Mouse (Mus musculus) kidney, embryonic 15.5 days (tissue): Measurements from ENCODE around the gene Babam2. TPM values are rescaled to one million over a fixed set of nuclear protein-coding genes. Genes with fewer than 3 reads are reported as not detected.

Experiments
- ATAC-seq: fragments of 200-750 bp; cut with Nextera tagmentation; replicated peaks from 2 replicates; pipeline ENCODE4 v1.8.0; 2017; ENCODE audit warnings: moderate TSS enrichment; ENCODE audit not compliant: low FRiP score
- H3K27ac ChIP-seq: fragments of 300-500 bp; sonication (generic); 2 replicates; pipeline ENCODE4 v1.5.1; 2015; ENCODE audit warnings: mild to moderate bottlenecking, inconsistent platforms
- H3K27me3 ChIP-seq: fragments of 300-500 bp; sonication (generic); 2 replicates; pipeline ENCODE4 v1.6.1; 2015; ENCODE audit warnings: inconsistent platforms
- H3K36me3 ChIP-seq: fragments of 300-500 bp; sonication (generic); 2 replicates; pipeline ENCODE4 v1.6.1; 2015; ENCODE audit warnings: inconsistent platforms
- H3K4me1 ChIP-seq: fragments of 300-500 bp; sonication (generic); 2 replicates; pipeline ENCODE4 v1.6.1; 2015; ENCODE audit warnings: inconsistent platforms
- H3K4me2 ChIP-seq: fragments of 300-500 bp; sonication (generic); 2 replicates; pipeline ENCODE4 v1.6.1; 2015; ENCODE audit warnings: moderate library complexity, mild to moderate bottlenecking, inconsistent platforms
- H3K4me3 ChIP-seq: fragments of 300-500 bp; sonication (generic); replicated peaks from 2 replicates; pipeline ENCODE4 v1.5.1; 2015; ENCODE audit warnings: mild to moderate bottlenecking, inconsistent platforms
- H3K9ac ChIP-seq: fragments of 300-500 bp; sonication (generic); 2 replicates; pipeline ENCODE4 v1.6.1; 2015; ENCODE audit warnings: mild to moderate bottlenecking, inconsistent platforms
- H3K9me3 ChIP-seq: fragments of 300-500 bp; sonication (generic); replicated peaks from 2 replicates; pipeline ENCODE4 v1.6.1; 2016; ENCODE audit warnings: inconsistent platforms
- WGBS: fragments of 180-500 bp; shearing (Covaris S2); methylation state at CpG from one replicate; pipeline ENCODE4 v1.1.7; 2015; ENCODE audit warnings: mixed read lengths; 5-methylcytosine and 5-hydroxymethylcytosine counted together
- polyA plus RNA-seq: library from polyadenylated mRNA; unstranded; fragments of >200 nt; fragmentation: Nextera tagmentation; extraction: Ambion mirVana; gene quantifications from 2 replicates; pipeline ENCODE4 v1.2.1, GENCODE M21; 2015

The Babam2 gene
- polyA plus RNA-seq, 1 experiment from 2014 or later = 83.2 TPM

GRCm38 (mm10) chr5:31905808-31906207, 208.3 kb downstream of the Babam2 start:
- no peaks in the 10 kb centered on the region for H3K27me3 ChIP-seq
- H3K9me3 ChIP-seq = no peaks in the 10 kb centered on the region
- WGBS = 77% methylated on average over 7 of the region's 7 CpGs
- ATAC-seq = no peak
- no peak overlapping the region for H3K9ac ChIP-seq
- no peak overlapping the region for H3K27ac ChIP-seq
- H3K4me3 ChIP-seq = no peak overlapping the region
- H3K4me1 ChIP-seq = 0 out of 2 replicates have a peak, but pooled peaks cover 8% of the 10 kb centered on the region
- no peaks in the 10 kb centered on the region for H3K36me3 ChIP-seq
- no peak overlapping the region for H3K4me2 ChIP-seq

GRCm38 (mm10) chr5:31906286-31906951, 208.9 kb downstream of the Babam2 start:
- H3K36me3 ChIP-seq = no peaks in the 10 kb centered on the region
- H3K4me3 ChIP-seq = no peak overlapping the region
- 73% methylated on average over 7 of the region's 7 CpGs for WGBS
- no peak overlapping the region for H3K27ac ChIP-seq
- H3K4me1 ChIP-seq = 0 out of 2 replicates have a peak, but pooled peaks cover 8% of the 10 kb centered on the region
- no peaks in the 10 kb centered on the region for H3K9me3 ChIP-seq
- no peaks in the 10 kb centered on the region for H3K27me3 ChIP-seq
- no peak overlapping the region for H3K9ac ChIP-seq
- H3K4me2 ChIP-seq = no peak overlapping the region
- no peak for ATAC-seq

GRCm38 (mm10) chr5:31907959-31908358, 210.5 kb downstream of the Babam2 start:
- H3K36me3 ChIP-seq = no peaks in the 10 kb centered on the region
- no peak overlapping the region for H3K4me2 ChIP-seq
- H3K4me1 ChIP-seq = 0 out of 2 replicates have a peak, but pooled peaks cover 6% of the 10 kb centered on the region
- H3K27ac ChIP-seq = no peak overlapping the region
- H3K9me3 ChIP-seq = no peaks in the 10 kb centered on the region
- H3K27me3 ChIP-seq = no peaks in the 10 kb centered on the region
- 87% methylated on average over 2 of the region's 2 CpGs for WGBS
- ATAC-seq = no peak
- H3K4me3 ChIP-seq = no peak overlapping the region
- H3K9ac ChIP-seq = no peak overlapping the region

- Histone ChIP-seq H3K4me2 (no peak overlapping the region), H3K4me1 (0 out of 2 replicates have a peak, but pooled peaks cover 6% of the 10 kb centered on the region), H3K36me3 (no peaks in the 10 kb centered on the region), H3K27ac (no peak overlapping the region), H3K9me3 (no peaks in the 10 kb centered on the region), H3K4me3 (no peak overlapping the region), H3K27me3 (no peaks in the 10 kb centered on the region), H3K9ac (no peak overlapping the region)
- ATAC-seq = no peak
- WGBS = 89% methylated on average over 2 of the region's 2 CpGs
Measured at GRCm38 (mm10) chr5:31908818-31909217, 211.3 kb downstream of the Babam2 start.

GRCm38 (mm10) chr5:31916241-31916640, 218.8 kb downstream of the Babam2 start:
- WGBS = 59% methylated on average over 7 of the region's 7 CpGs
- ATAC-seq = no peak
- Histone ChIP-seq H3K36me3 (no peaks in the 10 kb centered on the region), H3K9me3 (no peaks in the 10 kb centered on the region), H3K27me3 (no peaks in the 10 kb centered on the region), H3K9ac (no peak overlapping the region), H3K4me1 (peaks cover 15% of the 10 kb centered on the region), H3K4me3 (no peak overlapping the region), H3K27ac (no peak overlapping the region), H3K4me2 (no peak overlapping the region)

GRCm38 (mm10) chr5:31918566-31918965, 221.1 kb downstream of the Babam2 start:
- Histone ChIP-seq H3K4me1 (peaks cover 15% of the 10 kb centered on the region), H3K27me3 (no peaks in the 10 kb centered on the region), H3K4me2 (no peak overlapping the region), H3K36me3 (no peaks in the 10 kb centered on the region), H3K27ac (no peak overlapping the region), H3K9me3 (no peaks in the 10 kb centered on the region), H3K4me3 (no peak overlapping the region), H3K9ac (no peak overlapping the region)
- WGBS = 75% methylated on average over 4 of the region's 4 CpGs
- no peak for ATAC-seq

GRCm38 (mm10) chr5:31920129-31920528, 222.6 kb downstream of the Babam2 start:
- no peak for ATAC-seq
- Histone ChIP-seq H3K36me3 (no peaks in the 10 kb centered on the region), H3K4me1 (peaks cover 15% of the 10 kb centered on the region), H3K9me3 (no peaks in the 10 kb centered on the region), H3K4me2 (no peak overlapping the region), H3K27ac (no peak overlapping the region), H3K27me3 (no peaks in the 10 kb centered on the region), H3K9ac (no peak overlapping the region), H3K4me3 (no peak overlapping the region)

GRCm38 (mm10) chr5:31920890-31921289, 223.4 kb downstream of the Babam2 start:
- Histone ChIP-seq H3K9me3 (no peaks in the 10 kb centered on the region), H3K27ac (no peak overlapping the region), H3K9ac (no peak overlapping the region), H3K4me2 (no peak overlapping the region), H3K4me3 (no peak overlapping the region), H3K27me3 (no peaks in the 10 kb centered on the region), H3K4me1 (peaks cover 9% of the 10 kb centered on the region), H3K36me3 (no peaks in the 10 kb centered on the region)
- WGBS = 78% methylated on average over 1 of the region's 1 CpGs
- ATAC-seq = no peak

GRCm38 (mm10) chr5:31924075-31924474, 226.6 kb downstream of the Babam2 start:
- no peak for ATAC-seq
- Histone ChIP-seq H3K4me1 (no peaks in the 10 kb centered on the region), H3K4me2 (no peak overlapping the region), H3K9ac (no peak overlapping the region), H3K36me3 (no peaks in the 10 kb centered on the region), H3K4me3 (no peak overlapping the region), H3K27ac (no peak overlapping the region), H3K9me3 (no peaks in the 10 kb centered on the region), H3K27me3 (no peaks in the 10 kb centered on the region)

- no peak overlapping the region for H3K27ac ChIP-seq
- WGBS = 85% methylated on average over 1 of the region's 1 CpGs
- H3K36me3 ChIP-seq = no peaks in the 10 kb centered on the region
- H3K4me1 ChIP-seq = 0 out of 2 replicates have a peak, but pooled peaks cover 10% of the 10 kb centered on the region
- H3K4me3 ChIP-seq = no peak overlapping the region
- ATAC-seq = no peak
- no peak overlapping the region for H3K9ac ChIP-seq
- H3K4me2 ChIP-seq = no peak overlapping the region
- no peaks in the 10 kb centered on the region for H3K27me3 ChIP-seq
- no peaks in the 10 kb centered on the region for H3K9me3 ChIP-seq
Measured at GRCm38 (mm10) chr5:31926551-31926950, 229.1 kb downstream of the Babam2 start.

- H3K36me3 ChIP-seq = no peaks in the 10 kb centered on the region
- H3K4me1 ChIP-seq = 0 out of 2 replicates have a peak, but pooled peaks cover 10% of the 10 kb centered on the region
- 80% methylated on average over 7 of the region's 7 CpGs for WGBS
- no peak overlapping the region for H3K27ac ChIP-seq
- H3K9ac ChIP-seq = no peak overlapping the region
- ATAC-seq = no peak
- no peak overlapping the region for H3K4me3 ChIP-seq
- H3K4me2 ChIP-seq = no peak overlapping the region
- no peaks in the 10 kb centered on the region for H3K9me3 ChIP-seq
- no peaks in the 10 kb centered on the region for H3K27me3 ChIP-seq
Measured at GRCm38 (mm10) chr5:31929007-31929406, 231.5 kb downstream of the Babam2 start.

- Histone ChIP-seq H3K4me3 (no peak overlapping the region), H3K9ac (no peak overlapping the region), H3K9me3 (no peaks in the 10 kb centered on the region), H3K4me2 (no peak overlapping the region), H3K36me3 (no peaks in the 10 kb centered on the region), H3K4me1 (0 out of 2 replicates have a peak, but pooled peaks cover 10% of the 10 kb centered on the region), H3K27me3 (no peaks in the 10 kb centered on the region), H3K27ac (no peak overlapping the region)
- no peak for ATAC-seq
- 74% methylated on average over 8 of the region's 8 CpGs for WGBS
Measured at GRCm38 (mm10) chr5:31931127-31931625, 233.7 kb downstream of the Babam2 start.

- Histone ChIP-seq H3K9me3 (no peaks in the 10 kb centered on the region), H3K9ac (no peak overlapping the region), H3K27ac (no peak overlapping the region), H3K4me2 (no peak overlapping the region), H3K4me3 (no peak overlapping the region), H3K4me1 (0 out of 2 replicates have a peak, but pooled peaks cover 12% of the 10 kb centered on the region), H3K27me3 (no peaks in the 10 kb centered on the region), H3K36me3 (no peaks in the 10 kb centered on the region)
- no peak for ATAC-seq
- 76% methylated on average over 1 of the region's 1 CpGs for WGBS
Measured at GRCm38 (mm10) chr5:31931637-31932036, 234.2 kb downstream of the Babam2 start.
